Mouse (Mus musculus): ENCODE measurements around the gene Ptprn2. TPM values are rescaled to one million over a fixed set of nuclear protein-coding genes. Genes with fewer than 3 reads are reported as not detected.

Gene Ptprn2
- total RNA-seq, 4 experiments from 2014 or later: 314 to 341 (median 329) TPM

DNA sequence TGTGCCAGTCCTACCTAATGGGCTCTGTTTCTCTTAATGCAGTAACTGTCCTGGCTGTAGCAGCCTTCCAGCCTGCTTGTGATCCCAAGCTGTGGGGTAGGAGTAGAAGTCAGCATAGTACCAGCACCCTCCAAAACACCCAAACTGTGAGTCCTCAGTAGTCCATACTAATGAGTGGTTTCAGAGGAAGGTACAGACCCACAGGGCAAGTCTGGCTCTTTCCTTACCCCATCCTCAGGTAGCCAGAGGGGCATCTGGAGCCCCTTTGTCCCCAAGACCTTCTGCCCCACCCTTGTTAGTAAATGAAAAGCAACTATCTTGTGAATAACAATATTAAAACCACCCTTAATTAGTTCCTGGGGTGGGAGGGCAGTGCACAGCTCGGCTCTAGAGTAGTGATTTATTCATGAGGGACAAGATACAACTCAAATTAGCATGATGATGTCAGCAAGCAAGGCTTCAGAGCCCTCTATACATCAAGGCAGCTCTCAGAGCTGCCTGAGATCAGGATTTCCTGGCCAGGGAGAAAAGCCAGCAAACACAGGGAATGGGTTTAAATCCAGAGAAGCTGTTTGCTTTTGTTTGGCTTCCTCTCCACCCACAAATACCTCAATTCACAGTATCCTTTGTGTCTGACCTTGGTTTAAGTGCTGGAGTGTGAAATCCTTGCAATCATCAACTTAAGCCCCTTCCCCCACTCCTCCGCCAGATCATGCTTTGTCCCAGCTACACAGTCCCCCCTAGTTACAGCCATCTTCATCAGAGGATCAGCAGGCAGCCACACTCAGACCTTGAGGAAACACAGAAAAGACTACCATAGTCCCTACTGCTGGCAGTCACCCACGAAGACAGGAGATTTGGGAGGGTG is 562.1 kb downstream of the Ptprn2 start:
- no peak for DNase-seq (ENCODE audit: low spot score in 2 of 2)

DNA sequence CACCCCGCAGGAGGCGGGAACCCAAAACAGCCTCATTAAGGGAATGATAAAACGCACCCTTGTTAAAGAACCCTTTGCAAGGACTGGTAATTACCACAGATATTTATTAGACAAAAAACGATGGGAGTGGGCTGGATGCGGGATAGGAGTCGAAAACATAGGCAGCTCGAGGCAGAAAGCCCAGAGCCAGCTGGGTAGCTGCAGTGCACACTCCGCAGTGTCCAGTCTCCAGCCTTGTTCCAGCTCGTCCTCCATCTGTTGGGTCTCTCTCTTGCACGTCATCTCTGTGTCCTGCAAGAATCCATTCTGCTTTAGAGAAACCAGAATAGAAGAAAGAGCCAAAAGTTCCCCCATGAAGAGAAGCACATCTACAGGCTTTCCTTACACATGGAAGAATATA is 564.3 kb downstream of the Ptprn2 start:
- no peak for DNase-seq (ENCODE audit: low spot score in 2 of 2)

DNA sequence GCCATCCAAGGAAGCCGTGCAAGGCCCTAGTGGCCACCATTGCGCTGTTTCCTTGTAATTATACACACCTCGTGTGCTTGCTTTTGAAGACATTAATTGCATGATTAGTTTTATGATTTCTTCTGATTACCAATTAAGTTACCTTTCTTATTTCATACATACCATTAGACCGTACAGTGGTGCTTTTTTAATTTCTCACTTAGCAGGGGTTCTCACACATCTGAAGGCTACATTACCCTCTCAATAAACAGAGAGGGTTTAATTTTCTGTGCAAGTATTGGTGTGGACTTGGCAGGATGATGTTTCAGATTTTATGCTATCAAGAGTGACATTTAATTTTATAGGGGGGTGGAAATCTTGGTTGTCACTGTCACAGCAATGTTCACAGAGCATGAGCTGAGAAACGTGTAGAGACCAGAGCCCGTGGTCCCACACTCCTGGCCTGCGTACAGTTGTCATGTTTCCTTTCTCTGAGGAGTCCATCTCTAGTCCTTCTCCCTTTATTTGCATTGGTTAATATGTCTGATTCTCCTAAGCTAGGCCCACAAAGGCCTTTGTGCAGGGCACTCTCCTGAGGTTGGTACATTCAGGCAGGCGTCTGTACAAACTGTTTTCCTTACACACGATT is 567.8 kb downstream of the Ptprn2 start:
- DNase-seq (ENCODE audit: low spot score in 2 of 2): no peak

DNA sequence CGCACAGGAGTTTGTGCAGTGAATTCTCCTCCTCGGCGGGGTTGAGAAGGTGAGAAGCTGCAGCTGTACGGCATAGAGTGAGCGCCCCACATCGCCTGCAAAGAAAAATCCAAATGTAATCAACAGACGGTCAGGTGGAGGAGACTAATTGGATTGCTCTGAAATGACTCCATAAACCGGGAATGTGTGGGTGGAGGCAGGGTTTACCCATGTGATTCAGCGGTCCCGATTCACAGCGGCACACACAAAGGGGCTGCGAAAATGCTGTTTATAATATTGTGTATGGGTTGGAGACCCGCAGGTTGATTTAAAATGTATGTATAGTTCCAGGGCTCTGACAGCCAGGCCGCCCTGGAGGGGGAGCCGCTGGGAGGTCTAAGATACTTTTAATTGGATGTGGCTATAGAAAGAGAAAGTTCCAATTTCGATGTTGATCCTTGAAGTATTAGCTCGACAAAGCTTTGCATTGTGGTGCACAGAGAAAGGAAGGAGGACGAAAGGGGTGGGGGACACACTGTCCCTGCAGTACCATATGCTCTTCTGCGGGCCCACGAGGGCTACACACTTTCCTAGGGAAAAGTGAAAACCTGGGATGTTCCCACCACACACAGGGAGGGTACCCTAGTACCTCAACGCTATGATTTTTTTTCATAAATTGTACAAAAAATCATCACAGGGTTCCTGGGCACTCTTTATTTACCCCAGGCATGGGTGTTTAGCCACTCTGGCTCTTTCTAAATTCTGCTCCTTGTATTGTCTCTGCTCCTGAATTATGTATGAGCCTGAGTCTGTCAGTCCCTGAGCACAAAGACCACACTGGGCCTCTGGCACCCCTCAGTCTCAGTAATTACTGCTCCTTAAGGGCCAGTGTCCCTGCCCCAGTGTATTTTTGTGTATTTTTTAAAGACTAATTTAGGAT is 568.6 kb downstream of the Ptprn2 start:
- DNase-seq (ENCODE audit: low spot score in 2 of 2): peak; percentile 22 to 35

DNA sequence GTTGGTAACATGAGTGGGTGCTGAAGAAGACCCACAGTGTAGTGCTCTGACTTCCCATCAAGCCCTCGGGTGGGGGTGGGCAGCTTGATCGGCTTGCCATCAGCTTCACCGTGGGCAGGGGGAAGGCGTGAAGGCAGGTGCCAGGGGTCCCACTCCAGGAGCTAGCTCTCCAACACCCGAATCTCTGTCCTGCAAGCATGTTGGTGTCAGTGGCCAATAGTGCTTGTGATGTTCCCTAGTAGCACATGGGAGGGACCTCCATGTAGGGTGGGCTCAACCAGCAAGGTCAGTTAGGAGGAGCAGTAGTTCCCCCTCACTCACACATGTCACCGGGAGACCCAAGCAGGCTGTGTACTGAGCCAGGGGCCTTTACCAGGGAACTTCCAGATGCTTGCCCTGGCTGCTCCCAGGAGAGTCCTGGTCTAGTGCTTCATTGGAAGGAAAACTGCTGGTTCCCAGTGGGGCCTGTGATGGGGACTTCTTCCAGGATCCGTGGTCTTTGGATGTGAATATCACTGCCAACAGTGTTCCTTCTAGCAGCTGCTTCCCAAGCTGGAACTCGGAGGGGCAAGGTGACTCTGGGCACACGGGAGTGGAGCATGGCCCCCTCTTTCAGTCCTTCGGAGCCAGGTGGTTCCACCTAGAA is 569.5 kb downstream of the Ptprn2 start:
- no peak for DNase-seq (ENCODE audit: low spot score in 2 of 2)

DNA sequence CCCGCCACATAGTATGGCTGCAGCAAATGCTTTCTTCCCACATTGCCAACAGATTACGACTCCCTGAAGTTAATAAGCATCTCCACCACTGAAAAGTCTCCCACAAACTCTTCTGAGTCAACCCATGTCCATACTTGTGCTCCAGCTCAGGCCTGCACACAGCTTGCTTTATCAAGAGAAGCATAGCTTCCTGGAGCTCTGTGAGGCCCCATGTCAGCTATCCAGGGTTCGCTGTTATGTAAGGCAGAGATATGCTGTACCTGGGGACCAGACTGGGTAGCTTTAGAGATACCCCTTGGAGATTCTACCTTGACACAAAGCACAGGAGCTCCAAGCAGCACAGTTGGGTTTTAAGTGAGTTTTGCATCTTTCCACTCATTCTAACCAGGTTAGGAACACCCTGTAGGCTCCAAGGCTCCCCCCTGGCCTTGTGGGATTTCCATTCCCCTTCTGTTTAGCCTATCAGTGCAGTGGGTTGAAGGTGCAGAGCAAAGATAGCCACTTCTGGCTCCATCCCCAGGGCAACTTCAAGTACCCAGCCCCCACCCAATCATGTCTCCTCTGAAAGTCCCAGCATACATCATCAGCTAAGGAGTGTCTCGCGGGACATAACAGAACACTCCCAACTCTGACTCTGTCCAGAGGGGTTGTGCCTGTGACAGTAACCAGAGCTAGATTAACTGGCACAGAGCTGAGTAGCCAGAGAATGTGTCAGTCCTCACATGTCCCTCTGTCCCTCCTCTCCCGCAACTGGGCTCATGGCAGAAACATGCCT is 572.9 kb downstream of the Ptprn2 start:
- DNase-seq (ENCODE audit: low spot score in 2 of 2): no peak

DNA sequence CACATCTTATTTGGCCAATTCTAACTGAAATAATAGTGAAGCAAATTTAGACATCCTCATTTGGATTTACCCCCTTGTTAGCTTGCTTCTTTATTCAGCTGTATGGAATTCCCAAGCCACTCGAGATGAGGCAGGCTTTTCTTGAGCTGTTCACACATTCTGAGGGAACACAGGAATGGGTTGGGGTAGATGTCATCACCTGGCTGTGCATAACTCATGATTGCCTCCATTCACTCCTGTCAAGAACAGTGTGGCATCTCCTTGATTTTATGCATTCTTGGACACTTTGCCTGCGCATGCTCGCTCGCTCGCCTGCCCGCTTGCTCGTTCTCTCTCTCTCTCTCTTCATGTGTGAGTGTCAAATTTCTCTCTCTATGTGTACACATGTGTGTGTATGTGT is 573.5 kb downstream of the Ptprn2 start:
- no peak for DNase-seq (ENCODE audit: low spot score in 2 of 2)

DNA sequence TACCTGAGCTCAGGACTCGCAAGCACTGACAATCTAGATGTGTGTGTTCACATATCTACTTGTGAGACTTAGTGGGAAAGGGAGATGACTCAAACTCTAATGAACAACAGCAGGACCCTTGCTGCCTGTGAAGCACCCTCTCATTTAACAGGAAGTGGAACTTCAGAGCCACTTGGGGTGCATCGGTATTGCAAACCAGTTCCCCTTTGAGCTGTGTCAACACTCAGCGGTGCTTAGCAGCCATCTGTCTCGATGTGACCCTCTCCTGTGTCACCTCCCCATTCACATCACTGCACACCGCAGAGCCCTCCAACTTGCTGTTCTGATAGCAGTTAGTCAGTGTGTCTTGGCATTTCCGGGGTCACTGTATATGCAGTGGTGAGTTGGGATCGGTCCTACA is 592.1 kb downstream of the Ptprn2 start:
- peak in 1 of 2 experiments; percentile 3 for DNase-seq (ENCODE audit: low spot score in 2 of 2)

DNA sequence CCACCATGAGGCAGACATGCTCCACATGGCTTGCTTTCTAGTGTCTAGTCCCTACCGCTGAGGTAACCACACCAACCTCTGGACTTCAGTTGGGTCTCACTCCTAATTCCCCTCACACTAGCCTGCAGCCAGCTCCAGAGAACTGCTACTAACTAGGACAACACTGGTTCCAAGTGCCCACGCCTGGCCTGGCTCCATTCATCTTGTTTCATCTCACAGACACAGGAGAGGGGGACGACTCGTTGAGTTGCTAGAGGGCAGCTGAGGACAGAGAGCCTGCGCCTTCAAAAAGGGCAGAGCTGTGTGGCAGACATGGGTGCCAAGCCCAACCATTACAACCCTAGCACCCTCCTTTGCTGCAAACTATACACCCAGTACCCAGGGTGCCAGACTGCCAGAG is 593.4 kb downstream of the Ptprn2 start:
- DNase-seq (ENCODE audit: low spot score in 2 of 2): peak in 1 of 2 experiments; percentile 52

DNA sequence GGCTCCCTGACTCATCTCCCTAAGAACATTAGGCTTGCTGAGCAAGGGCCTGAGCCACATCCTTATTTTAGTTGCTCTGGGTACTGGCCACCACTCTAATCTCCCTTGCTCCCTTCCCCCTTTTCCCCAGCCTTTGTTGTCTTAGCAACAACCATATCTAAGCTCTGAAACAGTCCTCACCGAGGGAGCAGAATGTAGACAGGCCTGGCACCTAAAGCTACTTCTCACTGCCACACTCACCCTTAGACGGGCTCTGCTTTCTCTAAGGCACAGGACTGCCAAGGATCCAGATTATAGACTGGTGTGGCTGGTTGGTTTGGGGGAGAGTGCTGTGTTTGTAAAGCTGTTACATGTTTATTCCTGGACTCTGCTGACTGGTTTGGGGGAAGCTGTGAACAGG is 594.2 kb downstream of the Ptprn2 start:
- DNase-seq (ENCODE audit: low spot score in 2 of 2): no peak

DNA sequence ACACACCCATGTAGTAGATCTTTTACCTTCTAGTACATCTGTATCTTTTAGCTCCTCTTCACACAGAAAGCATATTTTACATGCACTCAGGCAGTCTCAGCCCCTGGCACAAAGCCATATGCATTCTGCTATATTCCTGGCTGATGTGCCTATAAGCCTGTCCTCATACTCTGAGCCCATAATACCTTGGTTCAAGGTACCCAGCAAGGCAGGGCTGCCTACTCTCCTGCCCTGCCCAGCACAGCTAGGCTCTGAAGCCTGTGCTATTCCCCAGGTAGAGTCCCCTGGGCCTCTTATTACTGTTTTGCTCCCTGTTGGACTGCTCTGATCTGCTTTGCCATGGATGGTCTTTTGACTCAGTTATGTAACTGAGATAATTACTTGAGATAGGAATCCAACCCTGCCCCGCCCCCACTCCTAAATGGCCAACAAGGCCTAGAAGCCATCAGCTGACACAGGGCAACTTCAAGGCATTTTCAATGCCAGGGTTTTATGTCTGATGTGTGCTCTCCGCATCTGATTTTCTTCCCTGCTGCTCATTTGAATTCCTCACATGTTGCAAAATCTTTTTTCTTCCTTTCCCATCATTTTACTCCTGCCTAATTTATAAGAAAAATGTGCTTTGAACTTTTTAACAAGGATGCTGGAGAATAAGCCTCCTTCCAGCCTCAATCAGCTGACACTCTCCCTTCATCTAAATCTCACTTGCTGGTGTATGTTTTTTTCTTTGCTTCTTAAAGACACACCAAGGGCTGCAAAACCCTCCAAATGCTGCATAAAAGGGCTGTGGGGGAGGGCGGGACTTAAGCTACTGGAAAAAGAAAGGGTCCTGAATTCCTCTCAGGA is 598.6 kb downstream of the Ptprn2 start:
- no peak for DNase-seq (ENCODE audit: low spot score in 2 of 2)

DNA sequence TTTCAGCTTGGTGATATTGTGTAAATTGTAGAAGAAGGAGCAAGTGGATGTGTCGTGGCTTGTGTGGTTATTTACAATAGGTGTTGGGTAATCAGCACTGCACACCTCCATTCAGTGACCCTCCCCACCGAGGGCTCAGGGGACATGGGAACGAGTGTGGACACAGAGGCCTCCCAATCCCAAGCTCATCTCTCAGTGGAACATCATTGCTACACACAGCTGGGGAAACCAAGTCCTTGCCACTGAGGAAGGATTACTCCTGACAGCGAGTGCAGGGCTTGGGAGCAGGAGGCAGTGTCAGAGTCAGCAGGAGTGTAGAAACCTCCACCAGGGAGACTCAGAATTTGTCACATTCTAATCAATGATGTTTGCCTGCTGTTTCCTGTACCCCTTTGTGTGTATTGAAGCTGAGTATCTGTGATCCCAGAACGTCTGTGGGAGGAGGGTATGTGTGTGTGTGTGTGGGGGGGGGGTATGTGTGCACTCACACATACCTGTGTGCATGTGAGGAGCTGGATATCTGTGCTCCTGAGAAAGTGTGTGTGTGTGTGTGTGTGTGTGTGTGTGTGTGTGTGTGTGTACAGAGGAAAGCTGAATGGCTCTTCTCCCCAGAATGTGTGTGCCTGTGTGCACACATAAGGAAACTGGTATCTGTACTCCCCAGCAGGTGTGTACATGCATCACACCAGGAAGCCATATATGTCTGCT is 599.3 kb downstream of the Ptprn2 start:
- no peak for DNase-seq (ENCODE audit: low spot score in 2 of 2)

DNA sequence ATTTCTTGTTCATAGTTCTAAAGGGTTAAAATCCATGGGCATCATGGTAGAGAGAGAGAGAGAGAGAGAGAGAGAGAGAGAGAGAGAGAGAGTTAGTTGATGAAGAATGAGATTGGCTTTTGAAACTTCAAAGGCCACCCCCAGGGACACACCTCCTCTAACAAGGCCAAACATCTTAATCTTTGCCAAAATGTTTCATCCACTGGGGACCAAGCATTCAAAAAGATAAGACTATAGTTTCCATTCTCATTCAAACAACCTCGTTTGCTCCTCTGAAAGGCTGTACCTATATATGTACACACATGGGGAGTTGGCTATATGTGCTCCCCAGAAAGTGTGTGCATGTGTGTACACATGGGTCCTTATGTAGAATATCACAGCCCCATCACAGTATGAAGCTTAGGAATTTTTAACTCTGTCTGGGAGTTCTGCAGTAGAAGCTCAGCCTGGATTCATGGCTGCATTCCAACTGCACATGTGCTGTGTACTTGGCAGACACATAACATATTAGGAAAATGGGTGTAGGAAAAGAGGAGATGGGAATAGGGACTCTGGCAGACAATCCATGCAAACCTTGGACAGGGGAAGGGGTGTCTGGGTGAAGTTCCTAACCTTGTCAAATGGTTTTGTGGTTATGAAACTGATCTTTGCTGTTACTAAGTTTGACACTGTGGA is 600.3 kb downstream of the Ptprn2 start:
- no peak for DNase-seq (ENCODE audit: low spot score in 2 of 2)

DNA sequence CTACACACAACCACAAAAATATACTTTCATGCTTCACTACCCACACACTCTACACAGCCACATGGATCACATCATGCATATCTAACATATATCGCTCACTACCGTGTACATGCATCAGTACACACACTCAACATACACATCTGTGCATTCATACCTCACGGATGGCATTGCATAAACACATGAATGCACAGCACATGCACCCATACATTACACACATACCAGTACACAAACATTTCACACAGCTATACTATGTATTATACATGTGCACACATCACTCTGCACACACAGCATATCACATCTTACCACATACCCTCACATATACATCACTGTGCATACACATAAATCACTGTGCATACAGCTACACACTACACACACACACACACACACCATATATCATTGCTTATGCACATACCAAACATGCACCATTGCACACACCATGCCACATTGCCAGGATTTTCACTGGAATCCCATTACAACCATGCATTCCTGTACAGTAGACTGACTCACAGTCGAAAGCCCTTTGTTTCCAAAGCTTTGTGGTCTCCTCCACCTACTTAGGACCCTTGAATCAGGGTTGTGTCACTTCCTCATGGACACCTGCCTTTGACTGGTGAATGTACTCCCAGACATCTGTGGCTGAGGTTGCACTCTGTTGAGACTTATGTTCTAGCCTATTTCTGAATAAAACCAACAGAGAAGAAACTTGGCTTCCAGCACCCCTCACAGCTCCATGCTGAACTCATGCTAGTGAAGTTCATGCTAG is 607.0 kb downstream of the Ptprn2 start:
- DNase-seq (ENCODE audit: low spot score in 2 of 2): no peak

DNA sequence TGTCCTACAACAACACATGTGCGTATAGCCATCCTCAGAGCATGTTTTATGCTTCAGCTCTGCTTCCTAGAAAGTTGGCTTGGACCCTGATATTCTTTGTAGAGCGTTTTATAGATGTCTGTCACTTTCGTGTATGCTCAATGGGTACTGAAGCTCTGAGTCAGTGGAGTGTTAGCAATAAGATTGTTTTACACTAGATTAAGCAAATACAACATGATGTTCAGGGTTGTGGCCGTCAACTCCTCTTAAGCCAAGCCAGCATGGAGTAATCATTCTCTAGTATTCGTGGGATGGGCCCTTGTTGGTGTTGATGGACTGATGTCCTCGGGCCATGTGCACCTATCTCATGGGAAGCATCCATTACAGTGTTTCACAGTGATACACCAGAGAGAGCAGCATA is 610.4 kb downstream of the Ptprn2 start:
- no peak for DNase-seq (ENCODE audit: low spot score in 2 of 2)

DNA sequence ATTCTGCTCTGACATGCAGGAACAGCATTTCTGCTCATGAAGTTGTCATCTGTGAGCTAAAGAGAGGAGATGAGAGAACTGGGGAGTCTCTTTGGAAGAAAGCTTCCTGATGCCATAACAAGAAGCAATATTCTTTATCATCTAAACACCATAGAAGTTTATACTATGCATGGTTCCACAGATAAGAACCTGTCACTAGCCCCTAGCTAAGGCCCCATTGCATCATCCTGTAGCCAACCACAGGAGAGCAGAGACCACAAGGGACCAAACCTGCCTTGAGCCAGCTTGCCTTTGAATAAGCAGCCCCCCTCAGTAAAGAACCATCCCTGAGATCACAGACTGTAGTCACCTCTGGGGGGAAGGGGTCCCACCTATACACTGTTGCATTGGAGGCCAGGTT is 612.8 kb downstream of the Ptprn2 start:
- no peak for DNase-seq (ENCODE audit: low spot score in 2 of 2)

DNA sequence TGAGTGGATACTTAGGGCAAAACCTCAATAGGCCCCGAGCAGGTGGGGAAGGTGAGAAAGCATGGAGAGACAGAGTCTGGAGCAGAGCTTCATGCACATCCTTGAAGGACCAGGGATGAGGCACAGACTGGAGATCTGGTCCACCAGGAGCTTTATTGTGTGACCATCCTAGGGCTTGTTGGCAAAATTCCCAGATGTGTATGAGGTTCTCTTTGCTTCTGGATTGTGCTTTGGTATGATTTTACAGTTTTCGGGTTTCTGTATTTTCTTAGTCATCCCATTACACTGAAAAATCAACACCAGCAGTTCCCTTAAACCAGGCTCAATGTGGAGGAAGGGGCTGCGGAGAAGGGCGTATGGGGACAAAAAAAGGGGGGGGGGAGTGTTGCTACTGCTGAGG is 621.2 kb downstream of the Ptprn2 start:
- DNase-seq (ENCODE audit: low spot score in 2 of 2): no peak

DNA sequence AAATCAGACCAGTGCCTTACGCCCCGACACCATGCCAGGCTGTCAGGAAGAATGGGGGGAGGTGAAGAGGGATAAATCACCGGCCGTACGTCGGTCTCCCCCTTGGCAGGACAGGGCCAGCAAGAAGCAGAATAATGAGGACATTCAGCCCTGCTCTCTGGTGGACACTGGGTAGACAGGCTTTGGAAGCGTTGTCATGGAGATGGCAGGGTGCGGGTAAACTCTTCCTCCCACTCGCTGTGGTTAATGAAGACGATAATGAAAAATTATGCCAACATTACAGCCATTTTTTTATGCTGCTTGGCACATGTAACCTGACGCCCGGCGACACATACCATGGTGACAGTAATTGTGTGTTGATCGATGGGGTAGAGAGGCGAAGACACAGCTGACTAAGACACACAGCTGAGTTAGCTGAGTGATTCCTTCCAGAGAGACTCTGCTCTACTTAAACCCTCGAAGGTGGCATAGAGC is 621.7 kb downstream of the Ptprn2 start:
- DNase-seq (ENCODE audit: low spot score in 2 of 2): peak; percentile 23 to 65
